Mouse (Mus musculus) C2C12 (cell line): ENCODE measurements around the gene Schip1. TPM values are rescaled to one million over a fixed set of nuclear protein-coding genes. Genes with fewer than 3 reads are reported as not detected.
A peak's percentile ranks its signal among the peaks of the same experiment; 100 is the strongest.

Experiments used
- H3K27me3 ChIP-seq: one replicate; pipeline ENCODE4 v1.6.1; 2011; ENCODE audit not compliant: control insufficient read depth, insufficient read depth, insufficient read length
- H3K36me3 ChIP-seq: one replicate; pipeline ENCODE4 v1.6.1; 2011; ENCODE audit not compliant: control insufficient read depth, insufficient read depth
- H3K4me3 ChIP-seq: one replicate; pipeline ENCODE4 v1.5.1; 2011; ENCODE audit warnings: mild to moderate bottlenecking, control low read depth; ENCODE audit not compliant: poor library complexity, insufficient read depth, severe bottlenecking
- H3K79me2 ChIP-seq: one replicate; pipeline ENCODE4 v1.6.1; 2011; ENCODE audit not compliant: control insufficient read depth, insufficient read depth
- H3K79me3 ChIP-seq: one replicate; pipeline ENCODE4 v1.6.1; 2011; ENCODE audit warnings: low read depth, control low read depth
- H3ac ChIP-seq: one replicate; pipeline ENCODE3; 2011; ENCODE audit warnings: low read depth; ENCODE audit not compliant: control insufficient read depth, insufficient read length
- CEBPB ChIP-seq: IDR thresholded peaks from one replicate; pipeline ENCODE4 v1.6.1; 2011; ENCODE audit warnings: low read depth, mild to moderate bottlenecking, control low read depth, moderate library complexity
- CTCF ChIP-seq: IDR thresholded peaks from one replicate; pipeline ENCODE4 v1.5.1; 2011; ENCODE audit not compliant: control insufficient read depth, insufficient read depth, insufficient read length
- FOSL1 ChIP-seq: IDR thresholded peaks from one replicate; pipeline ENCODE4 v1.8.0; 2011; ENCODE audit warnings: mild to moderate bottlenecking, low read length; ENCODE audit not compliant: poor library complexity, insufficient read depth, severe bottlenecking
- MAX ChIP-seq: IDR thresholded peaks from one replicate; pipeline ENCODE4 v1.6.1; 2011; ENCODE audit warnings: mild to moderate bottlenecking, control low read depth
- MYOD1 ChIP-seq: IDR thresholded peaks from one replicate; pipeline ENCODE4 v1.6.1; 2011; ENCODE audit warnings: low read depth; ENCODE audit not compliant: control insufficient read depth, insufficient read length
- MYOG ChIP-seq: IDR thresholded peaks from one replicate; pipeline ENCODE4 v1.6.1; 2011; ENCODE audit not compliant: control insufficient read depth, insufficient read length; ENCODE audit errors: extremely low read depth
- USF1 ChIP-seq: IDR thresholded peaks from one replicate; pipeline ENCODE4 v1.6.1; 2011; ENCODE audit warnings: low read depth, mild to moderate bottlenecking, control low read depth, moderate library complexity
- polyA plus RNA-seq: library from polyadenylated mRNA; unstranded; fragments of >200 nt; fragmentation: generic; extraction: Trizol; gene quantifications from one replicate; pipeline ENCODE4 v1.2.1, GENCODE M21; 2012; ENCODE audit warnings: missing spikeins

Gene Schip1
- polyA plus RNA-seq, 1 experiment: 28.6 TPM

DNA sequence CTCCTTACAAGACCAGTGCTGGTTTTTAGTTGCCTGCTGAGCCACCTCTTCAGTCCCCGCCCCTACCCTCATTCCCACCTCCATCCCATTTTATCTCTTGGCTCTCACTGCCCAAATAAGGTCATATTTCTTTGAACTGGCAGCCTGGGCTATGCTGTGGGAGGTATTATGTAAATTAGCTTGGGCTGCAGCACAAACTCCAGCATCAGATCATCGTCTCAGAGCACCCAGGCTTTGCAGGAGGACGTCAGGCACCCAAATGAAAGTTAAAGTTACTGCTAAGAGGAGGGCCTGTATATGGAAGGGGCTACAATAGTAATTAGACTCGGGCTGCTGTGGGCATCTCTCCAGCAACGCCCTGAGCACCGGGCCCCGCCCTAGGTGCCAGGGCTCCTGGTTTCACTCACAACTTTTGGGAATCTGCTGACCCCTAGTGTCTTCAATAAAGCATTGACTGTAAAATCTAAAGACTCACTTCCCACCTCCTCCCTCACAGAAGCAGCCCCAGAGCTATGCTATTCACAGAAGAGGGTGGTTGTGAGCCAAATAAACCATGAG is 478.4 kb downstream of the Schip1 start:
- H3K27me3 ChIP-seq: no peaks in the 10 kb centered on the region
- peak overlapping the region; percentile 19 for H3ac ChIP-seq
- TF ChIP-seq USF1 (no peak), CTCF (no peak), CEBPB (no peak), MYOG (no peak), MYOD1 (no peak), FOSL1 (no peak), MAX (no peak)
- H3K79me2 ChIP-seq: peaks cover 82% of the 10 kb centered on the region
- H3K4me3 ChIP-seq: no peak overlapping the region
- H3K79me3 ChIP-seq: peaks cover 31% of the 10 kb centered on the region
- H3K36me3 ChIP-seq: peaks cover 7% of the 10 kb centered on the region

DNA sequence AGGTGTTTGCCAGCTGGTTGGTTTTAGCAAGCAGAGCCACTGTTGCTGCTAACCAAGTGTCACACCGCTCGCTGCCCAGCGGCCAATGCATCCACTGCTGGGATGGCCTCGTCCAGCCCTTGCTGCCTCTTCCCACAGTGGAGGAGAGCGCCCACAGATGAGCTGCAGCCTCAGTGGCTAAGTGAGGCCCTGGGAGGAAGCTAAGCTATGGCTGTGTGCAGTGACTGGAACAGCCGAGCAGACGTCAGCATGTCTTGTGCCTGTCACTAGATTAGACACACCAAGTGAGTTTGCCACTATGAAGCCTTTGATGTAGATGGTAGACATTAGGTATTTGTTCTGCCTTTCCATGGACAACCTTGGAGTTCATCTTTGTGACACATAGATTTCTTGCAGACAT is 480.2 kb downstream of the Schip1 start:
- Histone ChIP-seq H3K27me3 (no peaks in the 10 kb centered on the region), H3K4me3 (no peak overlapping the region), H3K79me3 (peaks cover 33% of the 10 kb centered on the region), H3K79me2 (peaks cover 85% of the 10 kb centered on the region), H3ac (no peak overlapping the region), H3K36me3 (peaks cover 7% of the 10 kb centered on the region)
- TF ChIP-seq MAX (no peak), FOSL1 (no peak), CTCF (no peak), CEBPB (no peak), MYOD1 (no peak), MYOG (no peak), USF1 (no peak)

DNA sequence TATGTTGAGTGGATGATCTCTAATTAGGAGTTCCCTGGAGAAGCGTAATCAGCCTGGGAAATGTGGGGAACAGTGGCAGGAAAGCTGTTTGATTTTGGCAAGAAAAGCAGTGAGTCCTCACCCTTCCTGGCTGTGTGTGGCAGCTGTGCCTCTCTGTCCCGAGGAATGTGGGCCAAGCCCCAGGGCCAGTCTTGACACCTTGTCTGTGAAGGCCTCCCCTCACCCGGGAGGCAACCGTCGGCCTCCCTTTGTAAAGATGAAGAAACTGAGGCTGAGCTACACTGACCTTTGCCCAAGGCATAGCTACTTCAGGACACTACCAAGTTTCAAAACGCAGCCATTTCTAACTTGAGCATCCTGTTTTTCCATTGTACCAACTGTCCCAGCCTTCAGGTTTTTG is 481.3 kb downstream of the Schip1 start:
- no peaks in the 10 kb centered on the region for H3K27me3 ChIP-seq
- TF ChIP-seq MYOD1: no peak
- H3K79me2 ChIP-seq: peaks cover 85% of the 10 kb centered on the region
- no peak overlapping the region for H3ac ChIP-seq
- H3K4me3 ChIP-seq: no peak overlapping the region
- H3K79me3 ChIP-seq: peaks cover 34% of the 10 kb centered on the region
- peaks cover 7% of the 10 kb centered on the region for H3K36me3 ChIP-seq

DNA sequence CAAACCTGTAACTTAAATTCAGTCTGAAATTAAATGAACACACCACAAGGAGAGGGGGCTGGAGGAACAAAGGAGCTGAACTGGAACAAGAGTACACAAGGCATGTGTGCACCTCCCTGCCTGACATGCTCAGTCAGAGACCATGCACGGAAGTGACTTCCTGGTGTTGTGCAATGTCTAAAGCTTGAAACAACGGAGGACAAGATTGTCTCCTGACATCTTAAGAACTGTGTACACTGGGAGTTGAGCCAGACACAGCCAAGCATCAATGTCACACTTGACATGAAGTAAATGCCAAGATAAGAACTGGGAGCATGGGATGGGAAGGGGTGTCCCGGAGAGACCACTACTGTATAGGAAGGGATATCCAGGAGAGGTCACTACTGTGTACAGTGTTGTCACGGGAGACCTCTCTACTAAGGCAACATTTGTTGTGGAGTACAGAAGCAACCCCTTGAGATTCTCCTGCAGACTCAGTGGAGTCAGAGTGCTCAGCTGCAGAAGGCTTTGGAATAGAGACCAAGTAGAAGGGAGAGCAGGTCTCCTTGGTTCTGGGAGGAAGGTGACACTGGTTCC is 490.6 kb downstream of the Schip1 start:
- Histone ChIP-seq H3K4me3 (no peak overlapping the region), H3K79me2 (peaks cover 66% of the 10 kb centered on the region), H3ac (no peak overlapping the region), H3K36me3 (no peaks in the 10 kb centered on the region), H3K27me3 (no peaks in the 10 kb centered on the region), H3K79me3 (peaks cover 20% of the 10 kb centered on the region)
- TF ChIP-seq MAX (no peak), CTCF (no peak), USF1 (no peak), CEBPB (no peak), MYOG (no peak), MYOD1 (no peak), FOSL1 (no peak)

DNA sequence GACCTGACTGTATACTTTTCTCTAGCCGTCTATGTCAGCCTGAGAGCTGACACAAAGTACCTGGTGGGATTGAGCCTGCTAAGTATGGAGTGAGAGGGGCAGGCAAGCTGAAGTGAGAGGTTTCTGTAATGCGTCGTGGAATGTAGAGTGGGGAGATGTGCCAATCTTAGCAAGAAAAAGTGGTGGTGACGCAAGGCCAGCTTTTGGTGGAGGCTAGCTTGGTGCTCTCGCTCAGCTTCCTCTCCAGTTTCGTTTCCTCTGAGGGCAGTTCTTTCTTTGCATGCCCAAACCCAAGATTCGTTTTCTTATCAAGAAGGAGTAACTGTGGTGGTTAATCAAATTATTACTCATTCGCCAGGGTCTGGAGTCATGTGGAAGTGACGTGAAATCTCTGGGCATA is 492.3 kb downstream of the Schip1 start:
- H3K27me3 ChIP-seq: no peaks in the 10 kb centered on the region
- peaks cover 16% of the 10 kb centered on the region for H3K79me3 ChIP-seq
- TF ChIP-seq CEBPB (no peak), FOSL1 (no peak), MYOD1 (no peak), MYOG (no peak), MAX (no peak), CTCF (no peak), USF1 (no peak)
- H3K79me2 ChIP-seq: peaks cover 53% of the 10 kb centered on the region
- no peak overlapping the region for H3K4me3 ChIP-seq
- no peak overlapping the region for H3ac ChIP-seq
- H3K36me3 ChIP-seq: no peaks in the 10 kb centered on the region

DNA sequence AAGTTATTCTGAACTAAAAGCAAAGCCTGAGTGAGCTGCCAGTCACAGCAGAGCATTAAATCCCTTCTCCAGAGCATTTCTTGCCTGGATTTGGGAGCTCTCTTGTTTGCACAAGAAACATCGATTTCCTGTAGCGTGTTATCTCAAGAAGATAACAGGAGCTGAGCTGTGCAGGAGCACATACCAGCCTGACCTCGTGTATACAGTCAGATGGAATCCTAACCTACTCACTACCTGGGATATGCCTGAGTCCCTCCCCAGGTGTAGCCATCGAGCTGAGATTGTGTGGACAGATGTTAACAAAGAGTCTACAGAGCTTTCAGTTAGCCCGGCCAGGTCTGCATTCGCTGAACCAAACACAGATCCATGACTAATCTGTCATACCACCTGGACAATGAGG is 494.1 kb downstream of the Schip1 start:
- Histone ChIP-seq H3K4me3 (no peak overlapping the region), H3K79me3 (peaks cover 12% of the 10 kb centered on the region), H3K36me3 (no peaks in the 10 kb centered on the region), H3K27me3 (no peaks in the 10 kb centered on the region), H3K79me2 (peaks cover 44% of the 10 kb centered on the region), H3ac (no peak overlapping the region)
- TF ChIP-seq CTCF (no peak), USF1 (no peak), FOSL1 (no peak), MYOG (no peak), MAX (no peak), MYOD1 (no peak), CEBPB (no peak)
